Mouse (Mus musculus) CH12F3 (cell line): ENCODE results near the gene 4921536K21Rik.

Source experiments
- in situ Hi-C: fragments of 300-500 bp; cut with MboI; formaldehyde crosslinking; loops from 2 replicates; pipeline ENCODE4 v1.14.3; 2020; ENCODE audit warnings: low sequenced_read_pairs

The 4921536K21Rik gene

DNA sequence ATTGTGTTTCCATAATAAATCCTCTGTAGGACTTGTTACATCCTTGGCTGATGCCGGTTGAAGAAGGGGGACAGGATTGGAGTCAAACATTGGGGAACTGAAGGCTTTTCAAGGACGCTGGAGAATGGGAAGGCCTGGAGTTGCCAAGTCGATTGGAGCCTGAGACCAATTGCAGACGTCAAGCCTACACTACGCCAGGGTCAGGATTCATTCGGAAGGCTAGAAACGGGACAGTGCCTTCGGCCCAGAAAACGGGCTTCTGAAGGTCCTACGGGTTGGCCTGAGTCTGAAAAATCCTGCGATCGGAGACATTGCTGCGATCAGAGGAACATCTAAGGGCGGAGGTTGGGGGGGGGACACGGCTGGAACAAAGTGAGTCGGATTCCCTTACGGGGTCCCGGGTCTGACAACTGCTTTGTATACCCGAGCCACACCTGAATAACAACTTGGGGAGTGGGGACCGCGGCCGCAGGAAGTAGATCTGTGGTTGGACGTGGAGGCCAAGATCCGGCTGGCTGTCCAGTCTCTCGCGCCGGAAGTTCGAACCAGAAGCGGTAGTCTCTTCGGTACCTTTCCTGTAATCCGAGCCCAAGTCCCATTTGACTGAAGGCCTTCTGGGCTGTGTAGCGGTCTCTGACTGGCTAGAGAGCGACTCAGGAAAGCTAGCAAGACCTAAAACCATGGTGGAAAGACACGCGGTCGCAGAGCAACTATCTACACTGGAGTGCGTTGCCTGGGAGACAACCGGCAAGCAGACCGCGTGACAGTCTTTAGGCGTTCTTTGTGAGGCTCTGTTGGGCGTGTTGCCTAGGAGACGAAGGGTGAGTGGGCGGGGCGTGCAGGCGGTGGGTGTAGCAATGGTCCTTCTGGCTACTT lies at the start of gene 4921536K21Rik, which contains the start of gene Dusp18:
Gene 4921536K21Rik, minus strand, starts transcription at position 693 of the 876 bp plus-strand sequence.
Gene Dusp18, plus strand, starts transcription at position 835 of the 876 bp plus-strand sequence.
- in situ Hi-C loops = no loop called here

DNA sequence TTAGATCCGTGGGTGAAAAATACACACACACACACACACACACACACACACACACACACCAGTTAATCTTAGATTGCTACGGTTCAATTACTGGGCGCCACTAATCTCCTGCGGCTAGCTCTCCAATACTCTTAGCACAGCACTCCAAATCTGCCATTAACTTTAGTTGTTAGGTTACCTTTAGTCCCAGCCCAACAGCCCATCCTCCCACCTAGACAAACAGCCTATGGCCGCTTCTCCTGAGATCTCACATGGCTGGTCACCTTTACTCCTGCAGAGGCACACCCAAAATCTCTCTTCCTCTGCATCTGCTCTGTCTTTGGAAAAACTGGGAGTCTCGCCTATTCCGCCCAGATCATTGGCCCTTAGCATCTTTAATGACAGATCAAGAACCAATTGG lies 46.5 kb upstream of the 4921536K21Rik start:
- in situ Hi-C loops = no loop called here

- in situ Hi-C loops = no loop called here
These were observed 42.5 kb upstream of the 4921536K21Rik start for GRCm38 (mm10) chr11:3937321-3937874.

GRCm38 (mm10) chr11:3936318-3936717 lies 41.4 kb upstream of the 4921536K21Rik start:
- in situ Hi-C loops = no loop called here

DNA sequence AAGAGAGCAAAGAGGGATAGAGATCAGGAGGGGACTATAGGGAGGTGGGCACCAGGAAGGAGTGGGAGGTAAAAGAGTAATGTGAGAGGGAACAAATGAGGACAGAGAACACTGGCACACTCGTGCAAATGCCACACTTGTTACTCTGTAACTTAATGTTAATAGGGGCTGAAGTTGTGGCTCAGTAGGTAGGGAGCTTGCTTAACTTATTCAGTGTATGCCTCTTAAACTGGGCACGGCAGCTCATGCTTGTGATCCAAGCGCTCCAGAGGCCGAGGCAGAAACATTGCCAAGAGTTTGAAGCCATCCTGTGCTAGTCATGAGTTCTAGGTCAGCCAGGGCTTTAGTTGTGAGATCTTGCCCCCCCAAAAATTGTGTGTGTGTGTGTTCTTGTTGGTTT lies 40.2 kb upstream of the 4921536K21Rik start:
- in situ Hi-C loops = no loop called here

- in situ Hi-C loops = no loop called here
These were observed 38.9 kb upstream of the 4921536K21Rik start for GRCm38 (mm10) chr11:3933756-3934285.

- in situ Hi-C loops = no loop called here
These were observed 36.8 kb upstream of the 4921536K21Rik start, which contains the start of gene Tcn2 for GRCm38 (mm10) chr11:3931511-3932211. Tcn2 (minus strand) TSS chr11:3932159.

- in situ Hi-C loops = no loop called here
These were observed 36.0 kb upstream of the 4921536K21Rik start for GRCm38 (mm10) chr11:3930931-3931330.

DNA sequence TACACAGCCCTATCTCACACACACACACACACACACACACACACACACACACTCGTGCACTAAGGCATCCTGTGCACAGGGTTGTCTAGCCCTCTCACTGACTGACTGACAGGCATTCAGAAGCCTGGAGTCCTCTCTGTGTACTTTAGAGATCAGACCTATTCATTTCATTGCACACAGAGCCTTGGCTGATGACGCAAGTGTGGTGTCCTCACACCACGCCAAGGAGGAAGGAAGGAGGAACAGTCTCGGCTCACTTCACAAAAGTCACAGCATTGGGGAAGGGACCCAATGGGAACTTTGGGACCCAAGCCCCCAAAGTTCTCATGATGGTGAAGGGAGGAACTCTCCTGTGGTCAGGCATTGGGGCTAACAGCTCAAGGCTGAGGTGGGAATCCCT lies 35.1 kb upstream of the 4921536K21Rik start:
- in situ Hi-C loops = no loop called here

DNA sequence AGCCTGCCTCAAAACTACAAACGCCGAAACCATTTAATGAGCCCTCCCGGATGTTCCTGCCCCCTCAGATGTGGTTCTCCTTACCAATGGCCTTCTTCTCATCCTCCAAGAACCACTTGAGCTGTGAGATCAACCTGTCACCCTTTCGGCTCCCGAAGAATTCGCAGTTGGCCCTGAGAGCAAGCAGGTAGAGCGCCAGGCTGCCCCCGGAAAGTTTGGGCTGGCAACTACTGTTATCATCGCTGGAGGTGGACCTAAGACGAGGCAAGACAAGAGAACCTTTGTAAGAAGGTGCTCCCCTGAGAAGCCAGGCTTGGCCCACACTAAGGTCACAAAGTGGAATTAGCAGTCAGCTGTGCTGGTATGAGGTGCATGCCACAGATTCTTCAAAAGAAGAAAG lies 31.0 kb upstream of the 4921536K21Rik start:
- in situ Hi-C loops = no loop called here

DNA sequence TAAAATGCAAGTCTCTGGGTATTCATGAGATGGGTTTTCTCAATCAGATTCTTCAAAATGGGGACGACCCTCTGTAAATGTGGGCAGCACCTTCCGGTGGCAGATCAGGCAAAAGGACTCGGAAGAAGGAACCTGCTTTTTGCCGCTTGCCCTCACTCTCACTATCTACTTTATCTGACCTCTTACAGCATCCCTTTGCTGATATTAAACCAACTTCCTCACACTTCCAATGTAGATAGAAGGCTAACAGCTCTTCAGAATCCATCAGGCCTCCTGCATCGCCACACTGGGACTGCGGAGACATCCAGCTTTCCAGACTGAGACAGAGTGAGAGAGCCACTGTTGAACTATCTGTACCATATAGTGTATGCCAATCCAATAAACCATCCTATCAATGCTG lies 27.8 kb upstream of the 4921536K21Rik start:
- in situ Hi-C loops = no loop called here

GRCm38 (mm10) chr11:3922115-3922514 lies 27.2 kb upstream of the 4921536K21Rik start:
- in situ Hi-C loops = no loop called here

DNA sequence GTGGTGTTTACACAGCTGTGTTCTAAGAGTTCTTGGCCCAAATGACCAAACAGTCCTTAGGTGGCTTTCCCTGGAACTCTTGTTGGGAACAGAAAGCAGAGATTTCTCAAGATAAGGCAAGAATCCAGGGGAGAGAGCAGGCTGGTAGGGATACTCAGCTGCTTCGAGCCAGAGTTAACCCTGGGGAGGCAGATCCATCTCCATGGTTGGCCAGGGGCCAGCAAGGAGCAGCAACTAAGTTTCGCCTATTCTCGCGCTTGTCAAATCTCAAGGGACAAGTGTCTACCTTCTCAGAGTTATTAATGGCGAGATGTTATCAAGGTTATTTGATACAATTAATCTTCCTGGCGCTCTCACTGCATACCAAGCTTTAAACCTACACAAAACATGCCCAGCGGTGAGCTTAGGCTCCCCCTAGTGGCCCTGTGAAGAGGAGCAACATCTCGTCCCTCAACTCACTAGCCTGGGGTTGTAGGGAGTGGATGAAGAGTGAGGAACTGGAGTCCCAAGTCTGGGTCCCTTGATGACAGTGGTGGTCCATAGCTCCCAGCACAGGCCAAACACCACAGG lies 26.5 kb upstream of the 4921536K21Rik start:
- in situ Hi-C loops = no loop called here

DNA sequence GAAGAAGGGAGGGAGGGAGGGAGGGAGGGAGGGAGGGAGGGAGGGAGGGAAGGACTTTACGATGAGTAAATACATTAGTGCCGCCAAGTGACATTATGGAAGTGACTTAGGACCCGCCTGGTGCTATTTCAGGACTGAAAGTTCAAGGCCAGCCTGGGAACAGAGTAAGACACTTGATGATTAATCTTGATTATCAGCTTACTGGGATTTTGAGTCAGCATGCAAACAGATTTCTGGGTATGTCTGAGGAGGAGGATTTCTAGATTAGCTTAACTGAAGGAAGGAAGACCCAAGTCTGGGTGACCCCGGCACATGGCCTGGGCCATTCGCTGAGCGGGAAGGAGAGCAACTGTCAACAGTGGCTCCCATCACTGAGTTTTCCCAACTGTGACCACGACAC lies 25.6 kb upstream of the 4921536K21Rik start:
- in situ Hi-C loops = no loop called here

GRCm38 (mm10) chr11:3918738-3919137 lies 23.8 kb upstream of the 4921536K21Rik start:
- in situ Hi-C loops = no loop called here

DNA sequence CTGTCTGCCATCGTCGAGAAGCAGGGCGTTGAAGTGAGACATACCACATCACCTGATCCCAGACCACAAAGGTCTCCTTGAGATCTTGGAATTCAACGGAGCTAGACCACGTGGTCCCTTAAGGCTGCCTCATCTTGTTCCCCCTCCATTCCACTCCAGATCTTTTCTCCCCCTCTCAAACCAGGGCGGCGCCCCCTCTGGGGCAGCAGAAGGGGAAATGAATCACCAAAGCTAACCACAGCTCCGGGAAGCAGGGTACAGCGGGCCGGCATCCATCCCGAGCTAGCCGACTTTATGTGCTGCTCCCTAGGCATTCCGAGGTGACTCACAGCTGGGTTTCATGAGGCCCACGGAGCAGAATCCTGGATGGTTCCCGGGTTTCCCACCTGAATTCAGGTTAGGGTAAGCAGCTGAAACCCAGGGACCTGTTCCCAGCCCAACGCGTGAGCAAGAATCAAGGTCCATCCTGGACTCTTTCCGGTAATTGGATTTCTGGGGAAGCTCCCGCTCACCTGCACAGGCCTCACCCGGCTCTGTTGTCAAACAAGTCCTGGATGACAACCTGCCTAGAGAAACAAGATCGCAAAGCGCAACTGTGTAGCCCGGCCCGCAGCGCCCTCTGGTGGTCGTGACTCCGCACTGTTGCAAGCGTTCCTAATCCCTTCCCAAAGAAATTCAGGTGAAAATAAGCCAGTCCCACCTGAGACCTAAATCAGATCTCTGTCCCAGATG lies 19.4 kb upstream of the 4921536K21Rik start, which contains the start of gene Slc35e4:
Gene Slc35e4, minus strand, starts transcription at position 556 of the 732 bp plus-strand sequence.
- in situ Hi-C loops = no loop called here

GRCm38 (mm10) chr11:3913316-3914108 lies 18.6 kb upstream of the 4921536K21Rik start:
- in situ Hi-C loops = no loop called here

DNA sequence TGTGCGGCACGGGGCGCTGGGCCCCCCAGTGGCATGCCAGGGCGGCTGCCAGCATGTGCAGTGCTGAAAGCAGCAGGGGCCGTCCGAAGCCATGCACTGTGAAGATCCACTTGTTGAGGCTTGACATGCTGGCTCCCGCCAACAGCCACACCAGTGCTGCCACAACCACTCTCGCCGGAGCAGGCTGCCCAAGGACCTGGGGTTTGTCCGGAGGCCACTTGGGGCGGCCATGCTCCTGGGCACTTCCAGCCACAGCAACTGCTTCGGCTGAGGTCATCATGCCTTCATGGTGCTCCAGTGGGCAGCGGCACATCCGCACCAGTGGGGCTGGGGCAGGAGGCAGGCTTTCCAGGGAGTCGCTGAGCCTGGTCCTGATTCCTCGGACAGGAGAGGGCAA lies 18.0 kb upstream of the 4921536K21Rik start:
- in situ Hi-C loops = no loop called here

DNA sequence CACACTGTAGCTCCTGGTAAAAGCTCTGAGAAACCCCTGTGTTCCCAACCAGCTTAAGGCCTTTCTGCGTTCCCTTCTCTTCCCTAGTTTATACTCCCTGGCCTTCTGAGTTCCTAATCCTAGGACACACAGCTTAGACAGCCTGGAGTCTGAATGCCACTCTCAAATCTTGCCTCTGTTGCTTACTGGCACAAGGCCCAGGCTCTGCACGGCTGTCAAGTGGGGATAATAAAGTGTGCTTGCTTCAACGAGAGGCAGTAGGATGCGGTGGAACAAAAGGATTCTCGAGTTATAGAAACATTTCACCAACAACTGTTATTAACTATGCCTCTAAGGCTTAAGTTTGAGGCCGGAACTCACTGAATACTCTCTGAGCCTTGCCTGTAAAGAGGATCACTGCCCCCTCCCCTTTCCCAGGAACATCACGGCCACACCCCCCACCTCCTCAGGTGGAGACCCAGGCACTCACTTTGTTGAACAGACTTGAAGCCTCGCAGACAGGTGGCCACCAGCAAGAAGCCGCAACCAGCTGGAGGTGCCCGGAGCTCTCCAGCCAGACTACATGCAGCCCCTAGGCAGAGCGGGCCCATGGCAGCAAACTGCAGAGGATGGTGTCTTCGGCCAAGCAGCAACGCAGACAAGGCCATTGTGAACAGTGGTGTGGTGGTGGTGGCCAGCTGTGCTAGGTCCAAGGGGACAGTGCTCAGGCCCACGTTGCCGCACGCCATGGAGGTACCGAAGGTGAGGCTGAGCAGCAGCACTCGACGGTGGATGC lies 17.4 kb upstream of the 4921536K21Rik start:
- in situ Hi-C loops = no loop called here
